Mouse (Mus musculus): Measurements from ENCODE around the gene Mmp25.
A peak's percentile ranks its signal among the peaks of the same experiment; 100 is the strongest.

DNA sequence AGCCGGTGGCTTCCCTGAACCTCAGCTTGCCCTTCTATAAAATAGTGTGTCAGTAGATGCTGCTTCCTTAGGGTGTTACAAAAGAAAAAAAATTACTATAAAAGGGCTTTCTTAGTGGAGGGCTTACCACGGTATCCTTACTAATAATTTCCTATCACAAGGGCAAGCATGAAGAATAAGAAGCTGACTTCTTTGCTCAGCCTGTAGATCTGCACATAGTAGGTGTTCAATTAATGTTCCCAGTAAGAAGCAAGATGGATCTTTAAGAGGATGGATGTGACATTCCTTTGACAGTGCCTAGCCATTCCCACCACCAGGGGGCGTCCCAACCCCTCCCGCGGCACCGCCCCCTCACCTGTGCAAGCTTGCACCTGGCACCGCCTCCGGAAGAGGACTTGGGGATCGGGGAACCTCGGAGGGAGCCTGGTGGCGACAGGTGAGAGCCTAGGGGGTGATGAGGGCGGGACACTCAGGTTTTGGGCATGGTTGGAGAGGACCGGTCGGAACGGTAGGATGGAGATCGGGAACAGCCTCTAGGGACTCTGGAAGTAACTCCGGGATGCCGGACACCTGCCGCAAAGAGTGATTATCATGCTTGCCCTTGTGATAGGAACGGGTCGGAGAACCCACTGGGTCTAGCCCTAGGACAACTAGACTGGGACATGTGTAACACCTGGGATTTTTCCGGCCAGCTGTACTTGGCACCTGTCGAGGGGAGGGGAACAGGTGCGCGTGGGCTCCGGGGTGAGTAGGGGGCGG lies 15.2 kb upstream of the Mmp25 start, which contains the start of gene Bicdl2:
- TF ChIP-seq POLR2A (IDR thresholded peaks at IDR 0.05; ENCODE audit: control insufficient read depth, low read depth, low read length) (no peak), CTCF (IDR thresholded peaks at IDR 0.05; ENCODE audit: control insufficient read depth, insufficient read depth, insufficient replicate concordance, low read depth, low read length) (peak; percentile 70)

All from testis, adult 2 months (tissue).